Mouse (Mus musculus) heart, adult 8-10 months (tissue): ENCODE results near the gene Kif11. TPM values are rescaled to one million over a fixed set of nuclear protein-coding genes. Genes with fewer than 3 reads are reported as not detected.
A peak's percentile ranks its signal among the peaks of the same experiment; 100 is the strongest.

Source experiments
- DNase-seq: peaks from one replicate; pipeline ENCODE4 v3.0.0; 2022; ENCODE audit warnings: low spot score
- total RNA-seq, 4 experiments: library from RNA; stranded (reverse); gene quantifications; 2 replicates each; pipeline ENCODE4 v1.2.4; 2022

The Kif11 gene
- total RNA-seq, result under 1 TPM; 0.19 to 0.80 (median 0.44) TPM

DNA sequence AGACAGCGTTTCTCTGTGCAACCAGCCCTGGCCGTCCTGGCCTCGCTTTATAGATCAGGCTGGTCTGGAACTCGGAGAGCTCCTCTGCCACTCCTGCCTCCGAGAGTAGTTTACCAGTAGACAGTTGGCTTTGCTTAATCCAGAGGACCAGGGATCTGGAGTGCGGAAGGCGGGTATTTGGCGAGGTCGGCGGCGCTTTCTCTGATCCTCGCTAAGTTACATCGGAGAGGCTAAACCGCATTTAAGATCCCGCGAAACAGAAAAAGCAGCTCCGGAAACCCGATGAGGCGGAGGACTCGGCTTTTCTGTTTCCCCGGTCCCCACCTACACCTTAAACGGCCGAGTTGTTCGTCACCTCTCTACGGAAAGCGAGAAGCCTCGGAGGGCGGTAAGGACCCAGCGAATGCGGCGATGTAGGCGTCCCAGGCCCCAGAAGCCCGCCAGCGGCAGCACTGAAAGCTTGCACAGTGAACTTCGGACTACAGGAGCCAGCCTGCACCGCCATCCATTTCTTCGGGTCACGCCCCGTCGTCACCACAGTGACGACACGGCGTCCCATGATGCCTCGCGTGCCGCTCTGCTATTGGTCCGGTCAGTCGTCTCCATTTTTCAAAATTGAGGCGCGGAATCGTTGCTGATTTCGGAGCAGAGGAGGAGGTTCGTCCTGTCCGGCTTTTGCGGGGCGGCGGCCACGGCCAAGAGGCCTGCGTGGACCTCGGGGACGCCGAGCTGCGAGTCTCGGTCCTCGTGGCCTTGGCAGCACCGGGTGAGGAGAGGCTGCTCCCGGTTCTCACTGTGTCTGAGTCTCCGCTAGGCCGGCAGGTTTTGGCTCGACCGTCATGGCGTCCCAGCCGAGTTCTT lies at the start of gene Kif11:
Kif11 (plus strand) TSS at position 649 of the 861 bp plus-strand sequence.
- DNase-seq, result peak; percentile 95

DNA sequence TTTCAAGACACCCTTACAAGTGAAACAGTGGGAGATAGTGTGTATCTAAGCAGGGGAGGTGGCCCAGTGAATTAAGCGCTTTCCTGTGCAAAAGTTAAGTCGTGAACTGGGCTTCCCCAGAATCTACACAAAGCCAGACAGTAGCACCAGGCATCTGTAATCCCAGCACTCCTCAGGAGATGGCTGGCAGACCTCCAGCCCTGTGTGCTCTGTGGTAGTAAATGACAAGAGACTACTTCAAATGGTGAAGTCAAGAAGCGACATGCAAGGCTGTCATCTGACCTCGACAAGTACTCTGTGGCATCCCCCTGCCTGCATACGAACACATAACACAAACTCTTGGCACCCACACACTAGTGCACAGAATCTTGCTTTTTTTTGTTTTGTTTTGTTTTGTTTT lies 49.0 kb upstream of the Kif11 start:
- no peak for DNase-seq

DNA sequence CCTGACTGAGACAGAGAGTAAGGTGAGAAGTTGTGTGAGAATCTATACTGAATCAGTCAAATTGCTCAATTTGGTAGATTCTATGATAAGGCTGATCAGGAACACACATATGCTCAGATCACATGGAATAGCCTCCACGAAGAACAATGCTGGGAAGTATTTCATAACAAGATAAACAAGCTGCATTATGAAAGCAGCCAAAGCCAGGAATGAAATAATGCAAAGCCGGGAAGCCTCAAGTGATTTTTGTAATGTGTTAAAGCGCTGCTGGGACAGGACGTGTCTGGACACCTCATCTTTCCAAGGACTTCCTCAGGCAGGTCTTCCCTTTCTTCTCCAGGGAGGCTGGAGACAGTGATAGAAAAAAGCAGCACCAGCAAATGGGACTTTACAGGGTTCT lies 43.5 kb upstream of the Kif11 start:
- no peak for DNase-seq

DNA sequence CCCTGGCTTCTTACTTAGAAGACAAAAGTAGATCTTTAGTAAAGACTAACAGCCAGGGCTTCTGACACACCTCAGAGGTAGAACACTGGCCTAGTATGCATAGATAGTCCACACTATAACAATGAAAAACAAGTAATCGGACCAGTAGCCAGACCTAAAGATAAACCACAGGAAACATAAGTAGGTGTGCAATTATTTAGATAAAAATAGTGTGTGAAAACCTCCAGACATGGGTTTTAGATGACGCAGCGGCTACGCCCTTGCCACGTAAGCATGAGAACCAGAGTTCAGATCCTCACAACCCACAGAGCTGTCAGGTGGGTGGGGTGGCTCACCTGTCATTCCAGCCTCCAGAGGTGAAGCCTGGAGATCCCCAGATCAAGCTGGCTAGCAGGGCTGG lies 42.8 kb upstream of the Kif11 start:
- DNase-seq, result no peak

DNA sequence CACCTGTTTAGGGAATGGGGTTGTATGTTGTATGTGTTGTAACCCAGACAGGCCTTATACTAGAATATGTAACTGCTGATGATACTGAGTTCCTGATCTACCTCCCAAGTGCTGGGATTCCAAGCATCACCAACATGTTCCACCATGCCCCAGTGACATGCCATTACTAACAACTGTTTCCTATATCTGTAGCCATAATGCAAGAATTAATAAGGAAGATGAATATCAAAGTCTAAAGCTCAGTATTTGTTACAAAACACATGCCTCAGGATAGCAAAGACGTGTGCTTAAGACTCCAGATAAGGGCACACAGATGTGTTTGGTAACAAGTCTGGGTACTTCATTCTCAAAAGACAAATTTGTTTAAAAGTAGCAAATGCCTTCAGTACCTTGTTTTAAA lies 40.8 kb upstream of the Kif11 start:
- DNase-seq, result no peak

DNA sequence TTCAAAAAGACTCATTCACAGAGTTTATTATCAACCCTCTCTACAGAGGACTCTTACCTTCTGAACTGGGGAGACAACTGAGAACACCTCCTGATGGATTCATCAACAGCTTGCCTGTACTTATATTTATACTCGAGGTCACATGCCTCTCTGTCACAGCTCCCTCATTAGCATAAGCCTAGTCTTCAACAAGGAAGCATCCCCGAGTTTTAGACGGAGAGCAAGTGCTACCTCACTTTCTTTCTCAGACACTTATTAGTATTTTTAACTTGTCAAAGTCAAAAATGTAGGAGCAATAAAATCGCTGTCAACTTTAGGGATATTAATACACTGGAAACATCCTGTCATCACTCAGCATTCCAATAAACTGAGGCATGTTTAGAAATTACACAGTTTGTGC lies 38.5 kb upstream of the Kif11 start, which contains the start of gene Ide:
Ide (minus strand) TSS at position 101 of the 400 bp plus-strand sequence.
- DNase-seq, result no peak

DNA sequence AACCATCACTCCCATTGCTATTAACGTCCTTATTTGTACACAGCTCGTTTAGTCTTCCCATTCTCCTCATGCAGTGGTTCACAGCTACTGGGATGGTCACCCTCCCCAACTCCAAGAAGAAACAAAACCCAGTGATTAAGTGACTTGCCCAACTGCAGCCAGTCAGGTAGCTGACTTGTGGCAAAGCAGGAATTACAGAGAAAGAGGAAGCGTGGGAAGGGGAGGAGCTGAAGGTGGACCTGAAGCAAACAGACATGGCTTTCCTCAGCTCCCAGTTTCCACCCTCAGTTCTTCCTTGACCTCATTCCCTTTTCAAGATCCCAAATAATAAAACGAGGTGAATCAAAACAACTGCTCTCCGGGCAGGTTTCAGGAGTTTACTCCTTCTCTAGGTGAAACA lies 35.7 kb upstream of the Kif11 start:
- DNase-seq, result no peak

DNA sequence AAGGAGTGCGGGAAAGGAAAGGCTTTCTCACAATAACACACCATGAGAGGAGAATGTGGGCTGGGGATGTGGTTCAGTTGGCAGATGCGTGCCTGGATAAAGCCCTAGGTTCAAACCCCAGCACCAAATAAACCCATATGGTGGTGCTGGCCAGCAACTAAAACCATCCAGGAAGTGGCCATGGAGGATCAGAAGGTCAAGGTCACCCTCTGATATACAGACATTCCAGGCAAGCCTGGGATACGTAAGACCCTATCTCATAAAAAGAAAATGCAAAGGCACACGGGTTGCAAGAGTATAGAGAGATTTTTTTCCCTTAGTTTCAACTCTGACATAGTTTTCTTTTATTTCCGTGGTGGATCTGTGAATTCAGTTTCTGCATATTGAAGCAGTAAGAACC lies 35.3 kb upstream of the Kif11 start:
- no peak for DNase-seq

DNA sequence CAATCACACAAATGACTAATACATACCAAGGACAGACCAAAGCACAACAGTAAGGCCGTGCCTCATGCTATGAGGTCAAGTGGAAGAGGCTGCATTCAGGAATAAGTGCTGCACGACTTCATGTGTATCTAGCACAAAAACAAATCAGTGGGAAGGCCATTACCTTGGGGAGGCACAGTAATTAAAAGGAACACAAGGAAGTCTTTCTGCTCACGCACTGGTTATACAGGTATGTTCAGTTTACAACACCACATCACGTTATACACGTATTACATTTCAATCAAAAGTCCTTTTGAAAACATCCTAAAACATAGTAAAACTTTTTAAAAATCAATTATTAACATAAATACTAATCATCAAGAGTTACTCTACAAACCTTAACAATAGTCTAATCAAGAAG lies 32.3 kb upstream of the Kif11 start:
- no peak for DNase-seq

DNA sequence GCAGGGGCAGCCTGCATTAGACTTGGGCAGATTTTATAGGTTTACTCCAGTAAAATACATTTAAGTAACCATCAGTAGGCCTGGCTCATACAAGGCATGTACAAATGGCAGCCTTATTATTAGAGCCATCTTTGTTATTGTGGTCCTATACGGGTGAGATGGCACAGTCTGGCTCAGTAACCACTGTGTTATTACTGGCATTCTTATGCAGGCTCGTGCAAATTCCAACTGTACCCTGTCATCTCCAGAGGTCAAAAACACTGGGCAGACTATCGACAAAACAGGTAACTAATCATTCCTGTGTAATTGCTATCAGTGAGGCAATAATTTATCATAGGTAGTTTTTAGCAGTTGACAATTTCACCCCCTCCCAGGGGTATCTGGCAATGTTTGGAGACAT lies 29.9 kb upstream of the Kif11 start:
- no peak for DNase-seq

DNA sequence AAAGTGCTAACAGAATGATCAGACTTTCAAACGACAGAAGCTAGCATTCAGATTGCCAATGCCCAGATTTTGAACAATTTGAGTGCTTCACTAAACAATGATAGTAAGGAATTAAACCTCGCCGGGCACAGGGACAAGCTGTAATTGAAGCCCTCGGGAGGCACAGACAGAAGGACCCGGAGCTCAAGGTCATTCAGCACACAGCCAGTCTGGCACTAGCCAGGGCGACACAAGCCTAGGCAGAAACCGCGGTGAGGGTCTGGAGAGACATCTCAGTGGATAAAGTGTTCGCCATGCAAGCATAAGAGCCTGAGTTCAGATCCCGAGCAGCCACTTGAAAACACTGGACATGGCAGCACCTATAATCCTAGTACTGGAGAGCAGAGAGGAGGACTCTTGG lies 27.9 kb upstream of the Kif11 start:
- DNase-seq, result no peak

DNA sequence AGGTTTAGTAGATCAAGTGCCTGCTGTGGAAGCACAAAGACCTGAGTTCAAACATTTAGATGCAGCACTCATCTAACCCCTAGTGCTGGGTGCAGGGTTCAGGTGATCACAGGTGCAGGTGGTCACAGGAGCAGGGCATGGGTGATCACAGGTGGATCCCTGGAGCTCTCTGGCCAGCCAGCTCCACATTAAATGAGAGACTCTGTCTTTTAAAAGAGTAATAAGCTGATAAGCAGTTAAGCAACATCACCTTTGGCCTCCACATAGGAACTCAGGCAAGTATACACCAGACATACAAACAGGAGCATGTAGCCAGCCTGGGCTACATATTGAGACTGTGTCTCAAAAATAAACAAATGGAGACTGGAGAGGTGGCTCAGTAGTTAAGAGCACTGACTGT lies 27.3 kb upstream of the Kif11 start:
- no peak for DNase-seq

DNA sequence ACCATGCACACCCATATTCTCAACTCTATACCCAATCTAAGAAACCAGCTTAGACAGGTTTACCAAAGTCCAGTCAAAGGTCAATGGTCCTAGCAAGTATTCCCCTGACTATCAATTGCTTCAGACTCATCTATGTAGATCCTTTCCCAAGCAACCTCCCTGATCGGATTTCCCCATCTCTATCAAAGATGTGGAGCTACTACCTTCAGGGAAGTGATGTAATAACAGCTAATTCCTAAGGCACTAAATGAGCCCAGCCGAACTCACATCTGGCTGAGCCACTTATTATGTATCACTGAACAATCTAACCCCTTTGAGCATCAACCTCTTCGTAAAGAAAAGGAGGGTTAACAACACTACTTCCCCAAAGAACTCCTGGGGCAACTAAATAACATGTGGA lies 23.4 kb upstream of the Kif11 start:
- DNase-seq, result no peak

DNA sequence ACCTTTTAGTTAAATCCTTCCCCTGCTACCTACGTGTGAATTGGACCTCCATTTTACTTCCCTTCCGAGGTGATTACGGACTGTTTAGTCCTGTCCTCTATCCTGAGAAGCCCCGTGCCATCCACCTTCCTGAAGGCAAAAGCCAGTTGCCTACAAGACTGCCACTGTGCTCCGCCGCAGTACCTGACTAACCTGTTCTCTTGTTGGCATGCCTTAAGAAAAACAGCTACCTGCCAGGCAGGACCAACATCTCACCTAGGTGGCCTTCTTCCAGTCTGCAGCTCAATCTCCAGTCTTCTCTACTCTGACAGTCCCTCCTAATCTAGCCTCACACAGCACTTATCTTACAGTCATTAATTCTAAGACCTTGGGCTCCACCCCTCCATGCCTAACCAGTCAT lies 22.9 kb upstream of the Kif11 start:
- DNase-seq, result no peak

DNA sequence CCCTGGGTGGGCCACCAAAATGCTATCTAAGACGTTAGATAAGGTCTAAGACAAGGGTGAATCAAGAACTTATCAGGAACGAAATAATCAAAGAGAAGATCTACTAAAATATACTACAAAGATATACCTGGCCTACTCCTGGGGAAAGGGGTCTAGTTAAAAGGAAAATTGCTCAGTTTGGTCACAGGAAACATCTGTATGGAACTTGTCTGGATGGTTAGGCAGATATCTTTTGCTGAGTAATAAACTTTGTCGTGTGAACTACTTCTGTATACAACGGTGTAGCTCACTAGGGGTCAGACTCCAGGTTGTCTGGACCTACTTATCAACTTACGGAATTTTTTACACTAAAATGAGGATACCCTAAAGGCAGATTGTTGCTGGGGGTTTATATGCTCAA lies 16.2 kb upstream of the Kif11 start:
- DNase-seq, result no peak

DNA sequence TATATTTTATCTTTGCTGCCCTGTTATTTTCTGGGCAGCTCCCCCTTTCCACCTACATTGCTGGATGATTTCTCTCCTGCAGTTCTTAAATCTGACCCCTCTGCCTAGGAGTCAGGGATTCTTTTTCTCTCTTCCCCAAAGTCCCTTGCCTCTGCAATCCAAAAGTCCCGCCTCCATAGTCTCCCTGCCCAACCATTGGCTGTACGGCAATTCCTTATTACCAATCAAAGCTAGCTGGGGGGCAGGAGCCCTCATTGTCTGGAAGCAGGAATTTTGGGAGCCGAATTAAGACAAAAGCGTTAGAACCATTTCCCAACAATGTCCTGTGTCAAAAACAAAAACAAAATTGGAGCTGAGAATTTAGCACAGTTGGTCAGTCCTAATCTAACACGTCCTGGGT lies 13.7 kb upstream of the Kif11 start:
- no peak for DNase-seq

DNA sequence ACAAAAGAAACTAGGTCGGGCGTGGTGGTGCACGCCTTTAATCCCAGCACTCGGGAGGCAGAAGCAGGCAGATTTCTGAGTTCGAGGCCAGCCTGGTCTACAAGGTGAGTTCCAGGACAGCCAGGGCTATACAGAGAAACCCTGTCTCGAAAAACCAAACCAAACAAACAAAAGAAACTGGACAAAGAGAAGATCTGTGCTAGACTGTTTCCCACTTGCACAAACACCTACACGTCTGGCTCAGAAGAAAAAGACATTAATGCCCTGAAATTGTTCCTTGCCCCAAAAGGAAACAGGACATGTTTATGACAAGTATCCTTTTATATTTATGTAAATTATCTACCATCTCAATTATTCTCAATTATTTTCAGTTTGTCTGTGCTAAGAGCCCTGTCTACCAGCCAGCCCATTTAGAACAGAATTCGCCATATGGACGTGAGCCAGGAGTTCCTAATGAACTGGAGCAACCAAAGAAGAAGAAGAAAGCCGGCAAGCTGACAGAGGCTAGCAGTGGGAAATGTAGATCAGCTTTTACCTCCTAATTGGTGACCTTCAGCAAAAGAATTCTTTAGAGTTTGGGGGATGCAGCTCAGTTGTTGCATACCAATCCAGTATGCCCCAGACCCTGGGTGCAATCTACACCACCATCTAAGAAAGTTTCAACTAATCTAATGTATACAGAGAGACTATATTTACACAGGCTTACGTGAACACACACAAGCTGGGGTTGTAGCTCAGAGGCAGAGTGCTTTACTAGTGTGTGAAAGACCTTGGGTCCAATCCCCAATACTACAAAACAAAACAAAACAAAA lies 12.9 kb upstream of the Kif11 start:
- DNase-seq, result no peak

DNA sequence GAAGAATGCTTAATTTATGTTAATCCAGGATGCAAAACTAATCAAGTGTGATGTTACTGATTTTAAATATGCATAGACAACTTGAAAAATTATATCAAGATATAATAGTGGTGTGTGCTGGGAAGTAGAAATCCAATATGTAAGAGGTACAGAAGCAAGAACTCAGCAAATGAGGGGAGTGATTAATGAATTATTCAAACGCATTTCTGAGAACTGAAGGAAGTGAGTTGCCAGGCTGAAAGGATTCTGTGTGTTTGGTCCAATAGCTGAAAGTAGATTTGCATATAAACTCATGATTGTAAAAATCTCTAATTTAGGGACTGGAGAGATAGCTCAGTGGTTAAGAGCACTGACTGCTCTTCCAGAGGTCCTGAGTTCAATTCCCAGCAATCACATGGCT lies 7.2 kb upstream of the Kif11 start:
- no peak for DNase-seq

DNA sequence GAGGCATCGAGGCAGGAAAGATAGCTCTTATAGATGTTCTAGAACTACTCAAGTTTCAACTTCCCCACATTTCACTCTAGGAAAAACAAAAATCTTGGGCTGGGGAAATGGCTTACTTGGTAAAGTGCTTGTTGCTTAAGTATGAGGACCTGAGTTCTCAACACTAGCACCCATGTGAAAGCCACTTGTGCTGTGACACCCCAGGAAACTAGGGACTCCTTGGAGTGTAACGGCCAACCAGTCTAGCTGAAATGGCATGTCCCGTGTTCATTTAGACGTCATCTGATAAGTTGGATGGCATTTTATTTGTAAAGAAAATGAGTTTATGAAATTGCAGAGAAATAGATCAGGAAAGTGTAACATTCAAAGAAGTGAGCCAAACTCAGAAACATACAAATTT lies 6.3 kb upstream of the Kif11 start:
- DNase-seq, result no peak

DNA sequence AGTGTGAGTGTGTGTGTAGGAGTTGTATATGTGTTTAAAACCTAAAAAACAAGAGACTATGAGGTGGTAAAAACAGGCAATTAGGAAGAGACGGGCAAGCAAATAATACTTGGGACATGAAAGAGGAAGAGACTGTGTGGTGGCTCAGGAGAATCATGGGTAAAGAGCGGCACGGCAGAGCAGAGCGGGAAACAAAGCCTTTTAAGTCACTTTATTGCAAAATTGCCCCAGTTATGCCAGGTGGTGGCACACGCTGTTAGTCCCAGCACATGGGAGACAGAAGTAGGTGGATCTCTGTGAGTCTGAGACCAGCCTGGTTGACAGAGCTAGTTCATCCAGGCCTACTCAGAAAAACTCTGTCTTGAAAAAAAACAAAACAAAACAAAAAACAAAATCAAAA lies 5.8 kb upstream of the Kif11 start:
- no peak for DNase-seq

DNA sequence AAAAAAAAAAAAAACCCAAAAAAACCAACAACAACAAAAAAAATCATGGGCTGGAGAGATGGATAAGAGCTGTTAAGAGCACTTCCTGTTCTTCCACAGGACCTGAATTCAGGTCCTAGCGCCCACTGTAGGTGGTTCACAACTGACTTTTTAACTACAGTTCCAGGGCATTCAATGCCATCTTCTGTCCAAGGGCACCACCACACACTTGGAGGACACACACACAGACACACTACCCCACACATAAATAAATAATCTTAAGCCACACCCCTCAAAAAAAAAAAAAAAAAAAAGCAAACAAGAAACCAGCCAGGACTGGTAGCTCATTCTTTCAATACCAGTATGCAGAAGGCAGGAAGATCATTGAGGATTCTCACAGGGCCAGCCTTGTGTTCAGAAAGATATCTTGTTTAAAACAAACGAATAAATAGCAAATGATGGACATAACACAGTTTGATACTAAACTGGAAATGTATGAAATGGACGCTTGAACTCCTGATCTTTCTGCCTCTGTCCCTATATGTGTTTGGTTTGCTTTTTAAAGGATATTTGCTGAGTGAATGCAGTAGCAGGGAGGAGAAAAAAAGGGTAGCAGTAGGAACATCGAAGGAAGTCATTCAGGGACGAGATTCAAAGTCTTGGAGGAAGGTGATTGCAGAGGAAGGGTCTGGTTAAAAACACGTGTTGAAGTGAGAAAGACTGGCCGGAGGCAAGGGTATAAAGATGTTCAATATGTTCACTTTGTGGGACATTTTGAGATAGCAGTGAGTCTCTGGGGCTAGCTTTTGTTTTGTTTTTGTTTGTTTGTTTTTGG lies 1.1 kb upstream of the Kif11 start:
- DNase-seq, result no peak

DNA sequence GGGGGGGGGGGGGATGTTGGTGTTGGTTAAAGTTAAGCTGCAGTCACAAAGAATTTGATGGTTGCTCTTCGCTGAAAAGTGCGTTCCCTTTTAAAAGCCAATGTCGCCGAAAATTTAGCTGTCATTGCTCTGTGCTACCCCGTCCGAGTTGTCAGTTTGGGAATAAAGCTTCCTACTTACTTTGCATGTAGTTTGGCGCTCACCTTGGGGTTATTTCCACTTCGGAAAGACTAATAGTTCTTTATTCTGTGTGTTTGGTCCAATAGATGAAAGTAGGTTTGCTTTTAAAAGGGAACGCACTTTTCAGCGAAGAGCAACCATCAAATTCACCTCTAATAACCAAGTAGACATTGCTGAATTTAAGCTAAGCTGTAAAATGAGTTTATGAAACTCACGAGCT lies 638 bp downstream of the Kif11 start:
- DNase-seq, result no peak
